8 mouse cellular contexts compared by ENCODE assay signal in the genomic region with DNA sequence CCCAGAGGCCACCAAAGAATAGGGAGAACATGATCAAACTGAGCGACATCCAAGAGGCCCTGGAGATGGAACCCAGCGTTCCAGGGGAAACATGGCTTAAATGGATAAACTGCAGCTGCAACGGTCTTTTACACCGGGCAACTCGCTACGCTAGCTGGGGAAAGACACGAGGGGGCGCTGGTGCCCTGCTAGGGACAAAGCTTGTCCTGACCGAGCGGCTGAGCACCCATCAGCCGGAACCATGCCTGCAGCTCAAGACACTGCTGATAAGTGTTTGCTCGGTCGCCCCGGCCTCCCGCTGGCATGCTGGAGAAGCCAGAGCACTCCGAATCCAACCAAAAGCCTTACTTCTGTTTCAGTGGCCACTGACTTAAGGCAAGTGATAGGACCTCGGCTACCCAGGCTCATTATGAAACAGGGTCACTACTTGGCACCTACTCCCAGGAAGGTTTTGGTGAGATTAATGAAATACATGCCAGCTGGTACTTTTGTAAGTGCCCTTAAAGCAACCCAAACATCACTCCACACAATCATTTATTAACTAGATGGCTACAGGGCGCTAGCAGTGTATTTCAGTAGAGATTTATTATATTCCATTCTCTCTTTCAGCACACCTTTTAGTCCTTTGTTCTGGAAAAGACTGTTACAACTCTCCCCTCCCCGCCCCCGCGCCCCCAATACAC. TPM values are rescaled to one million over a fixed set of nuclear protein-coding genes. Genes with fewer than 3 reads are reported as not detected.
DNase-seq lines count a peak whose midpoint lies in the region; ATAC-seq lines count a peak whose summit lies in the region.

TSS of gene 1700125H20Rik (plus strand) at position 347 of the 683 bp plus-strand sequence.

- H3K27ac ChIP-seq in intestine, embryonic 16.5 days (ENCODE audit: low read length), result no peak within 1 kb of the TSS
- H3K27ac ChIP-seq in midbrain, embryonic 10.5 days (replicated peaks), result peak within 1 kb of the TSS; percentile 76

- H3K9me3 ChIP-seq in intestine, embryonic 16.5 days (ENCODE audit: control insufficient read depth, low read length), result no peaks in the 10 kb centered on the region
- H3K9me3 ChIP-seq in midbrain, embryonic 10.5 days (replicated peaks), result no peaks in the 10 kb centered on the region

- intact Hi-C loops in left cerebral cortex, postnatal 25 days (cut with DNase I), result loop anchor here (2.0 kb wide), 1 partner anchor 91 kb away; no protein-coding TSS in a partner anchor

- H3K9ac ChIP-seq in intestine, embryonic 16.5 days (ENCODE audit: low read depth, low read length), result peak within 1 kb of the TSS; percentile 64

- H3K4me2 ChIP-seq in intestine, embryonic 16.5 days (ENCODE audit: low read depth, low read length), result peak within 1 kb of the TSS; percentile 68

- H3K4me1 ChIP-seq in intestine, embryonic 16.5 days (ENCODE audit: control insufficient read depth, insufficient read depth, low read length), result no peaks in the 10 kb centered on the region
- peaks cover 11% of the 10 kb centered on the region for H3K4me1 ChIP-seq in midbrain, embryonic 10.5 days

- WGBS in intestine, embryonic 16.5 days, result 10% methylated on average over 21 of the region's 21 CpGs
- WGBS in midbrain, embryonic 10.5 days, result 14% methylated on average over 21 of the region's 21 CpGs

- peak; percentile 97 for DNase-seq in adrenal gland, postnatal 10 days
- peak; percentile 88 for DNase-seq in embryo, embryonic 9.5 days (ENCODE audit: extremely low spot score)
- DNase-seq in gastrocnemius, postnatal 4 days (ENCODE audit: low spot score in 2 of 2), result peak; percentile 83 to 93
- DNase-seq in left cerebral cortex, postnatal 25 days (ENCODE audit: low spot score in 2 of 2), result peak; percentile 85 to 89
- peak; percentile 88 for DNase-seq in midbrain, embryonic 10.5 days (ENCODE audit: low spot score)
- peak; percentile 67 to 69 for DNase-seq in right cerebral cortex, postnatal 36 days (ENCODE audit: low spot score in 2 of 2)
- DNase-seq in urinary bladder, postnatal 4 days (ENCODE audit: low spot score in 2 of 2), result peak; percentile 79 to 91

- peak within 1 kb of the TSS; percentile 39 for H3K4me3 ChIP-seq in intestine, embryonic 16.5 days (ENCODE audit: low read length)
- H3K4me3 ChIP-seq in midbrain, embryonic 10.5 days, result peak within 1 kb of the TSS; percentile 45

- ATAC-seq in intestine, embryonic 16.5 days, result peak; percentile 94

- no peaks in the 10 kb centered on the region for H3K36me3 ChIP-seq in intestine, embryonic 16.5 days (ENCODE audit: control insufficient read depth, insufficient read depth, low read length)
- no peaks in the 10 kb centered on the region for H3K36me3 ChIP-seq in midbrain, embryonic 10.5 days

- H3K27me3 ChIP-seq in intestine, embryonic 16.5 days (replicated peaks; ENCODE audit: control insufficient read depth, insufficient read depth, low read length), result no peaks in the 10 kb centered on the region
- no peaks in the 10 kb centered on the region for H3K27me3 ChIP-seq in midbrain, embryonic 10.5 days (ENCODE audit: low read depth, poor library complexity, severe bottlenecking)

RNA-seq across cellular contexts. Expression of gene 1700125H20Rik, which starts in this region (rescaled TPM):
- total RNA-seq in adrenal gland, postnatal 10 days (2021), result 1 to 10 TPM in 1 of 2 experiments, under 1 TPM in 1; 0.99 to 1.4 TPM
- under 1 TPM in 1 of 2 experiments, not detected in 1; 0.42 TPM for total RNA-seq in gastrocnemius, postnatal 4 days (2021)
- polyA plus RNA-seq in intestine, embryonic 16.5 days (2015; fragmentation: Nextera tagmentation; extraction: Ambion mirVana), result not detected in 2 replicates
- total RNA-seq in left cerebral cortex, postnatal 25 days (2021), result under 1 TPM in 1 of 2 experiments, not detected in 1; 0.57 TPM
- 0.42 TPM in 1 of 2 replicates, not detected in the other for polyA plus RNA-seq in midbrain, embryonic 10.5 days (2016; fragmentation: Nextera tagmentation; extraction: Ambion mirVana)

Comparison
In these comparisons a context has a peak if more than half of its experiments do, and no peak if none do; other contexts are left out.
1. Peak in DNase-seq in gastrocnemius, postnatal 4 days; RNA of the gene not detected or under 1 TPM.
2. Peak in ATAC-seq, H3K4me3 ChIP-seq, H3K9ac ChIP-seq and H3K4me2 ChIP-seq in intestine, embryonic 16.5 days; RNA of the gene not detected or under 1 TPM.
3. Peak in DNase-seq in left cerebral cortex, postnatal 25 days; RNA of the gene not detected or under 1 TPM.
4. Peak in DNase-seq, H3K4me3 ChIP-seq and H3K27ac ChIP-seq in midbrain, embryonic 10.5 days; RNA of the gene not detected or under 1 TPM.